Comparison of ENCODE assay signal across 14 mouse cellular contexts in the genomic region with DNA sequence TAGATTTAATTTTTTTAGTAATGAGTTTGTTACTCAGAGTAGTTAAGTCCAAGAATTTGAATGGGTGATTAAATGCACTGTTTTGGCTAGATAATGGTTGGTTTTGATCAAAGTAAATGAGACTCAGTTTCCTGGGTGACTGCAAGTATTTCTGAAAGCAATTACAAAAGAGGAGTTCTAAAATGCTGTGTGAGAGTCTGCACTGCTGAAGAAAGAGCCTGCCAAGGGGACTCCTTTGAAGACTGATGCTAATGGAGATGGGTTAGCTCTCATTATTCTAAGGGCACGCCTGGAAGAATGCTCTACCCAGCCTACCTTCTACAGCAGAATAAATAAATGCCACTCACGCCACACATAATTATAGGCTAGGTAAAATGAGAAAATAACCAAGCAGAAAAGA.
A peak's percentile ranks its signal among the peaks of the same experiment; 100 is the strongest.
DNase-seq lines count a peak whose midpoint lies in the region; ATAC-seq lines count a peak whose summit lies in the region.
"Had no signal": no experiment of that assay in that cellular context is flagged by ENCODE, and none has a peak within 500 bp of the region (broad histone marks: within the 10 kb centered on the region; RNA-seq: fewer than 3 reads in every experiment).

No protein-coding gene starts in this region.

- no peak overlapping the region for H3K4me3 ChIP-seq in hindbrain, embryonic 11.5 days (ENCODE audit: low read depth, low read length)
- no peak overlapping the region for H3K4me3 ChIP-seq in midbrain, embryonic 14.5 days (replicated peaks; ENCODE audit: low read depth, low read length)
- H3K4me3 ChIP-seq: embryonic facial prominence, embryonic 13.5 days; limb, embryonic 10.5 days had no signal

- DNase-seq in Muller cell, postnatal 12 days (ENCODE audit: inconsistent ontology term) = peak; percentile 30
- peak; percentile 35 for DNase-seq in embryo, embryonic 11 days
- peak; percentile 30 for DNase-seq in hindbrain, embryonic 11.5 days (ENCODE audit: low spot score)
- DNase-seq in midbrain, embryonic 14.5 days = peak; percentile 59
- DNase-seq in cerebellum, postnatal 14 days = no peak
- DNase-seq in kidney, postnatal 36 days = no peak
- DNase-seq: cerebellum, adult 8-10 months; lung, postnatal 36 days had no signal

- WGBS in hindbrain, embryonic 11.5 days = 26% methylated on average over 2 of the region's 2 CpGs
- WGBS in midbrain, embryonic 14.5 days = 7% methylated on average over 2 of the region's 2 CpGs

- H3K9ac ChIP-seq in hindbrain, embryonic 11.5 days (ENCODE audit: low read depth, low read length) = no peak overlapping the region
- no peak overlapping the region for H3K9ac ChIP-seq in midbrain, embryonic 14.5 days (replicated peaks; ENCODE audit: low read length)
- H3K9ac ChIP-seq: embryonic facial prominence, embryonic 13.5 days; liver, embryonic 14.5 days had no signal

- no peak overlapping the region for H3K4me2 ChIP-seq in hindbrain, embryonic 11.5 days (replicated peaks; ENCODE audit: low read depth, low read length)
- no peak overlapping the region for H3K4me2 ChIP-seq in midbrain, embryonic 14.5 days (ENCODE audit: low read length)
- H3K4me2 ChIP-seq: embryonic facial prominence, embryonic 13.5 days had no signal

- ATAC-seq in hindbrain, embryonic 11.5 days (ENCODE audit: low FRiP score) = peak; percentile 78
- peak; percentile 68 for ATAC-seq in midbrain, embryonic 14.5 days (ENCODE audit: low FRiP score, low TSS enrichment)
- no peak for ATAC-seq in monocyte, adult 5-6 weeks (replicated peaks; ENCODE audit: insufficient number of reproducible peaks, low FRiP score, low TSS enrichment, poor library complexity, severe bottlenecking)
- ATAC-seq: activated CD4-positive, CD25-positive, alpha-beta regulatory T cell, adult 4 months; intestine, embryonic 16.5 days had no signal

- H3K27ac ChIP-seq in hindbrain, embryonic 11.5 days (ENCODE audit: low read depth, low read length) = peak overlapping the region; percentile 39; the same call in 1 of the 2 replicates
- H3K27ac ChIP-seq in midbrain, embryonic 14.5 days (replicated peaks; ENCODE audit: low read depth, low read length) = peak overlapping the region; percentile 60; the same call in 1 of the 2 replicates
- H3K27ac ChIP-seq: embryonic facial prominence, embryonic 13.5 days; limb, embryonic 10.5 days; liver, embryonic 14.5 days had no signal

- no peaks in the 10 kb centered on the region for H3K36me3 ChIP-seq in hindbrain, embryonic 11.5 days (ENCODE audit: control insufficient read depth, insufficient read depth, low read length)
- peaks cover 4% of the 10 kb centered on the region for H3K36me3 ChIP-seq in midbrain, embryonic 14.5 days (ENCODE audit: control insufficient read depth, insufficient read depth, low read length)
- H3K36me3 ChIP-seq: embryonic facial prominence, embryonic 13.5 days; limb, embryonic 10.5 days had no signal

- no peaks in the 10 kb centered on the region for H3K27me3 ChIP-seq in hindbrain, embryonic 11.5 days (ENCODE audit: control insufficient read depth, insufficient read depth, low read length)
- no peaks in the 10 kb centered on the region for H3K27me3 ChIP-seq in midbrain, embryonic 14.5 days (ENCODE audit: control insufficient read depth, insufficient read depth, low read length)
- H3K27me3 ChIP-seq: embryonic facial prominence, embryonic 13.5 days had no signal

- no peaks in the 10 kb centered on the region for H3K9me3 ChIP-seq in hindbrain, embryonic 11.5 days (ENCODE audit: control insufficient read depth, low read length)
- H3K9me3 ChIP-seq in midbrain, embryonic 14.5 days (ENCODE audit: control insufficient read depth, low read length) = no peaks in the 10 kb centered on the region
- H3K9me3 ChIP-seq: embryonic facial prominence, embryonic 13.5 days; limb, embryonic 10.5 days had no signal

- no peaks in the 10 kb centered on the region for H3K4me1 ChIP-seq in hindbrain, embryonic 11.5 days (replicated peaks; ENCODE audit: control insufficient read depth, insufficient read depth, low read length)
- peaks cover 11% of the 10 kb centered on the region for H3K4me1 ChIP-seq in midbrain, embryonic 14.5 days (ENCODE audit: control insufficient read depth, insufficient read depth, low read length)
- H3K4me1 ChIP-seq: limb, embryonic 10.5 days had no signal

Comparison
In these comparisons a context has a peak if more than half of its experiments do, and no peak if none do; other contexts are left out.
1. DNase-seq: peak in Muller cell, postnatal 12 days (single experiment), embryo, embryonic 11 days (single experiment), hindbrain, embryonic 11.5 days (single experiment) and midbrain, embryonic 14.5 days (single experiment); none in cerebellum, postnatal 14 days (0 of 2) and kidney, postnatal 36 days (0 of 2).